10 mouse cellular contexts compared by ENCODE assay signal in the genomic region with DNA sequence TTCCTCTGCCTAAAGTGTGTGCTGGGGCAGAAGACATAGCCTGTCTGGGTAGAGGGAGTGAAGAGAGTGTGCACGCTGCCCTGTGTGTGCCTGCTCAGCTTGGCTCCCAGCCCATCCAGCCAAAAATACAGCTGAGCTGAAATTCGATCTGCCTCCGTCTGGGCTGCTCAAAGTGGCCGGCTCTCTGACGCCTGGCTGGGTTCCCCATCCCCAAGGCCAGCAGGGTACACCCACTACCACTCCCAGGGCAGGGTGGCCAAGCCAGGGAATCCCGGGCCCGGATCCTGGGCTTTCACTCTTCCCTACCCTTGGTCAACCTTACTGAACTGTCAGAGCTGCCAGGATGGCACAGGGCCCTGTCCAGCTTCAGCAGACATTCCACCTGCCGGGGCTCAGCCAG. TPM values are rescaled to one million over a fixed set of nuclear protein-coding genes. Genes with fewer than 3 reads are reported as not detected.
DNase-seq lines count a peak whose midpoint lies in the region; ATAC-seq lines count a peak whose summit lies in the region.
"Had no signal": no experiment of that assay in that cellular context is flagged by ENCODE, and none has a peak within 500 bp of the region (broad histone marks: within the 10 kb centered on the region; RNA-seq: fewer than 3 reads in every experiment).

No protein-coding gene starts in this region.

- no peak overlapping the region for H3K27ac ChIP-seq in midbrain, embryonic 16.5 days (ENCODE audit: low read length)

- ATAC-seq in megakaryocyte-erythroid progenitor cell, adult 5-6 weeks (replicated peaks; ENCODE audit: low FRiP score, low TSS enrichment, poor library complexity, severe bottlenecking): no peak
- no peak for ATAC-seq in midbrain, embryonic 16.5 days

- no peak overlapping the region for H3K4me3 ChIP-seq in midbrain, embryonic 16.5 days (ENCODE audit: low read depth, low read length)

- H3K9ac ChIP-seq in midbrain, embryonic 16.5 days (ENCODE audit: low read depth, low read length): no peak overlapping the region

- H3K4me2 ChIP-seq in midbrain, embryonic 16.5 days (ENCODE audit: low read length): no peak overlapping the region

- peaks cover 23% of the 10 kb centered on the region for H3K4me1 ChIP-seq in midbrain, embryonic 16.5 days (ENCODE audit: control insufficient read depth, insufficient read depth, low read length)

- H3K36me3 ChIP-seq in midbrain, embryonic 16.5 days (ENCODE audit: control insufficient read depth, insufficient read depth, low read length): no peaks in the 10 kb centered on the region

- no peaks in the 10 kb centered on the region for H3K27me3 ChIP-seq in midbrain, embryonic 16.5 days (ENCODE audit: control insufficient read depth, insufficient read depth, low read depth, low read length)

- 29% methylated on average over 8 of the region's 8 CpGs for WGBS in midbrain, embryonic 16.5 days

- peak; percentile 76 for DNase-seq in adrenal gland, postnatal 10 days
- DNase-seq in adrenal gland, postnatal 4 days (ENCODE audit: low spot score in 2 of 2): no peak
- DNase-seq in ovary, postnatal 36 days (ENCODE audit: low spot score): peak; percentile 70
- no peak for DNase-seq in ovary, postnatal 10 days (ENCODE audit: low spot score)
- DNase-seq in heart, adult 8-10 months (ENCODE audit: low spot score): peak; percentile 75
- DNase-seq in kidney, postnatal 10 days: peak; percentile 70

- no peaks in the 10 kb centered on the region for H3K9me3 ChIP-seq in midbrain, embryonic 16.5 days (replicated peaks; ENCODE audit: control insufficient read depth, low read length, poor library complexity, severe bottlenecking)

RNA-seq across cellular contexts. Expression of a gene that starts 15.2 kb away (rescaled TPM):
- total RNA-seq in adrenal gland, postnatal 10 days (2021): 10 to 100 TPM; 19.5 to 19.8 TPM
- total RNA-seq in adrenal gland, postnatal 4 days (2021): 10 to 100 TPM; 22.4 to 22.9 TPM
- total RNA-seq in heart, adult 8-10 months (2022): 10 to 100 TPM; 19.8 to 30.3 (median 23.0) TPM
- not detected in 2 replicates for total RNA-seq in megakaryocyte-erythroid progenitor cell, adult 5-6 weeks (2014; fragmentation: Nextera tagmentation)
- 3.3 TPM in 1 of 2 replicates, not detected in the other for total RNA-seq in megakaryocyte-erythroid progenitor cell, adult 5-6 weeks (2017)
- 8.0 and 10.6 TPM in 2 replicates for polyA plus RNA-seq in midbrain, embryonic 16.5 days (2015; fragmentation: Nextera tagmentation; extraction: Ambion mirVana)

RNA-seq across cellular contexts. Expression of a gene that starts 27.9 kb away (rescaled TPM):
- total RNA-seq in adrenal gland, postnatal 10 days (2021): under 1 TPM; 0.24 to 0.33 TPM
- 1 to 10 TPM in 1 of 2 experiments, under 1 TPM in 1; 0.73 to 1.2 TPM for total RNA-seq in adrenal gland, postnatal 4 days (2021)
- not detected for total RNA-seq in heart, adult 8-10 months (2022)
- not detected in 2 replicates for total RNA-seq in megakaryocyte-erythroid progenitor cell, adult 5-6 weeks (2014; fragmentation: Nextera tagmentation)
- not detected in 2 replicates for total RNA-seq in megakaryocyte-erythroid progenitor cell, adult 5-6 weeks (2017)
- not detected in 2 replicates for polyA plus RNA-seq in midbrain, embryonic 16.5 days (2015; fragmentation: Nextera tagmentation; extraction: Ambion mirVana)
- total RNA-seq: common myeloid progenitor, adult 5-6 weeks had no signal
- polyA plus RNA-seq: liver, embryonic 16.5 days had no signal

RNA-seq across cellular contexts. Expression of a gene that starts 30.4 kb away (rescaled TPM):
- 10 to 100 TPM; 10.8 to 13.4 TPM for total RNA-seq in adrenal gland, postnatal 10 days (2021)
- 10 to 100 TPM; 18.5 to 19.9 TPM for total RNA-seq in adrenal gland, postnatal 4 days (2021)
- 10 to 100 TPM; 12.1 to 14.7 (median 13.9) TPM for total RNA-seq in heart, adult 8-10 months (2022)
- total RNA-seq in megakaryocyte-erythroid progenitor cell, adult 5-6 weeks (2014; fragmentation: Nextera tagmentation): 1.4 and 2.8 TPM in 2 replicates
- total RNA-seq in megakaryocyte-erythroid progenitor cell, adult 5-6 weeks (2017): 1.0 and 2.7 TPM in 2 replicates
- polyA plus RNA-seq in midbrain, embryonic 16.5 days (2015; fragmentation: Nextera tagmentation; extraction: Ambion mirVana): 22.1 and 24.5 TPM in 2 replicates

Comparison
In these comparisons a context has a peak if more than half of its experiments do, and no peak if none do; other contexts are left out.
1. DNase-seq: peak in adrenal gland, postnatal 10 days (single experiment), ovary, postnatal 36 days (single experiment), heart, adult 8-10 months (single experiment) and kidney, postnatal 10 days (single experiment); none in adrenal gland, postnatal 4 days (0 of 2) and ovary, postnatal 10 days (single experiment).
2. RNA of a gene that starts 15.2 kb away (total RNA-seq): 19.8 to 30.3 TPM in heart, adult 8-10 months, 22.4 to 22.9 TPM in adrenal gland, postnatal 4 days and 19.5 to 19.8 TPM in adrenal gland, postnatal 10 days; 3.3 TPM in megakaryocyte-erythroid progenitor cell, adult 5-6 weeks; every median in the first group is over 4 times any median in the second.